Mouse (Mus musculus): ENCODE data around the gene Ctsa. TPM values are rescaled to one million over a fixed set of nuclear protein-coding genes. Genes with fewer than 3 reads are reported as not detected.
A peak's percentile ranks its signal among the peaks of the same experiment; 100 is the strongest.

Ctsa gene
- total and polyA plus RNA-seq, 2 experiments from 2014 or later = 134 to 263 TPM

DNA sequence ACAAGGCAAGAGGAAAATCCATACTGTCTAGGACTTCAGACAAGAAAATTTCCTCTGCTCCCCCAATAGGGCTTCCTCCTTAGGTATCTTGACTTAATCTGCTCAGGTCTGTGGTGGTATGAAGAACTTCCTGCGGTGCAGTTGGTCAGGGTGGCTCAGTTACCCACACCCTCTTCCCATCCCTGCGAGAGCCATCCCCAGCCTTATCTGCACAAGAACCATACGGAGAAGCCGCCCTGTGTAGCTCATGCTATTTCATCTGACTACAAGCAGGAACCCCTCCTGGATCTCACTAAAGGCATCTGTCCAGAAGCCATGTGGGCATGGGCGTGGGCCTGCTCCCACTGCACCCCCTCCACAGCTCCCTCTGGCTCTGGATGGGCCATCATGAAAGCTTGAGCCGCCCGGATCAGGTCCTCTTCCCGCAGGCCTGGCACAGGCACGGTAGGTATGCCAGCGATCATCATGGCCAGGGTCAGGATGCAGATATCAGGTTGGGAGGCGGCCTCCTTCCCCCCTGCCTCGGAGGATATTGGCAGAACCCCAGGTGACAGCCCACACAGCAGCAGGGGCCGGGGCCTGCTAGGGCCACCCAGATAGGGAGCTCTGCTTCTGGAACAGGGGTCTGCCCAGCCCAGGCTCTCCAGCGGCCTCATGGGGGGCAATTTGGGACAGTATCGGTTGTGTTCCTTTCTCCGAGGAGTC, 5.4 kb upstream of the Ctsa start:
- no peak overlapping the region for H3K4me3 ChIP-seq (ENCODE audit: low read depth, low read length)
- H3K9me3 ChIP-seq (replicated peaks; ENCODE audit: control insufficient read depth, low read length) = no peaks in the 10 kb centered on the region
- ATAC-seq (ENCODE audit: insufficient read depth, low read depth) (no peak), DNase-seq (ENCODE audit: low spot score) (no peak)
- H3K9ac ChIP-seq (replicated peaks; ENCODE audit: low read depth, low read length) = no peak overlapping the region
- H3K27me3 ChIP-seq (ENCODE audit: control insufficient read depth, insufficient read depth, low read length) = no peaks in the 10 kb centered on the region
- no peak for TF ChIP-seq EP300 (IDR thresholded peaks at IDR 0.05; ENCODE audit: low read depth)
- TF ChIP-seq CTCF (IDR thresholded peaks at IDR 0.05; ENCODE audit: low read depth) = no peak
- H3K36me3 ChIP-seq (replicated peaks; ENCODE audit: control insufficient read depth, insufficient read depth, low read length) = peaks cover 42% of the 10 kb centered on the region
- H3K27ac ChIP-seq (ENCODE audit: low read depth) = no peak overlapping the region
- WGBS = 73% methylated on average over 16 of the region's 16 CpGs
- no peak overlapping the region for H3K4me2 ChIP-seq (ENCODE audit: low read depth, low read length)
- no peaks in the 10 kb centered on the region for H3K4me1 ChIP-seq (ENCODE audit: control insufficient read depth, insufficient read depth)

DNA sequence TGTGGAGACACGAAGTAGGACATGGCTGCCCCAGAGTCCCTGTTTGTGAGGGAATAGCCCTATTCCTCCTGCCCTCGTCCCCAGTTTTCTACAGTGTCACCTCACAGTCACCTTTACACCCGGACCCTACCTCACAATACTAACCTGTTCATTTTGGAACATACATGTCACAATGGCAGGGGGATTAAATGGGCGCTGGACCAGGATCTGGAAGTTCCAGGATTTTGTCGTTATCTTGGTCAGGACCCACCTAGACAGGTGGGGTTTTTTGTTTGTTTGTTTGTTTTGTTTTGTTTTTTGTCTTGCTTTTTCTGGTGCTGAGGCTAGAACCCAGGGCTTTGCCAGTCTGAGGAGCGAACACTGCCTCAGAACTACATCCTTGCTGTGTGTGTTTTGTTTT, 4.2 kb upstream of the Ctsa start, which contains the start of gene Spata25:
Gene Spata25, minus strand, starts transcription at position 101 of the 400 bp plus-strand sequence.
- DNase-seq (ENCODE audit: low spot score) (no peak), ATAC-seq (ENCODE audit: insufficient read depth, low read depth) (no peak)
- Histone ChIP-seq H3K27me3 (ENCODE audit: control insufficient read depth, insufficient read depth, low read length) (no peaks in the 10 kb centered on the region), H3K9me3 (replicated peaks; ENCODE audit: control insufficient read depth, low read length) (no peaks in the 10 kb centered on the region), H3K9ac (replicated peaks; ENCODE audit: low read depth, low read length) (no peak within 1 kb of the TSS), H3K27ac (ENCODE audit: low read depth) (no peak within 1 kb of the TSS), H3K4me2 (ENCODE audit: low read depth, low read length) (no peak within 1 kb of the TSS), H3K4me3 (ENCODE audit: low read depth, low read length) (no peak within 1 kb of the TSS), H3K4me1 (ENCODE audit: control insufficient read depth, insufficient read depth) (no peaks in the 10 kb centered on the region), H3K36me3 (replicated peaks; ENCODE audit: control insufficient read depth, insufficient read depth, low read length) (peaks cover 42% of the 10 kb centered on the region)
- TF ChIP-seq CTCF (IDR thresholded peaks at IDR 0.05; ENCODE audit: low read depth) (no peak), EP300 (IDR thresholded peaks at IDR 0.05; ENCODE audit: low read depth) (no peak)
- WGBS = 87% methylated on average over 6 of the region's 6 CpGs

- no peak overlapping the region for H3K4me3 ChIP-seq (ENCODE audit: low read depth, low read length)
- peaks cover 42% of the 10 kb centered on the region for H3K36me3 ChIP-seq (replicated peaks; ENCODE audit: control insufficient read depth, insufficient read depth, low read length)
- no peak for ATAC-seq (ENCODE audit: insufficient read depth, low read depth)
- H3K4me1 ChIP-seq (ENCODE audit: control insufficient read depth, insufficient read depth) = peaks cover 1% of the 10 kb centered on the region; the same call in 1 of the 2 replicates
- no peak overlapping the region for H3K4me2 ChIP-seq (ENCODE audit: low read depth, low read length)
- no peak overlapping the region for H3K27ac ChIP-seq (ENCODE audit: low read depth)
- no peaks in the 10 kb centered on the region for H3K27me3 ChIP-seq (ENCODE audit: control insufficient read depth, insufficient read depth, low read length)
- no peak for TF ChIP-seq CTCF (IDR thresholded peaks at IDR 0.05; ENCODE audit: low read depth)
- TF ChIP-seq EP300 (IDR thresholded peaks at IDR 0.05; ENCODE audit: low read depth) = no peak
- WGBS = 90% methylated on average over 1 of the region's 1 CpGs
- no peak for DNase-seq (ENCODE audit: low spot score)
- H3K9ac ChIP-seq (replicated peaks; ENCODE audit: low read depth, low read length) = no peak overlapping the region
- no peaks in the 10 kb centered on the region for H3K9me3 ChIP-seq (replicated peaks; ENCODE audit: control insufficient read depth, low read length)
Observed at GRCm38 (mm10) chr2:164829090-164829489, 3.6 kb upstream of the Ctsa start.

DNA sequence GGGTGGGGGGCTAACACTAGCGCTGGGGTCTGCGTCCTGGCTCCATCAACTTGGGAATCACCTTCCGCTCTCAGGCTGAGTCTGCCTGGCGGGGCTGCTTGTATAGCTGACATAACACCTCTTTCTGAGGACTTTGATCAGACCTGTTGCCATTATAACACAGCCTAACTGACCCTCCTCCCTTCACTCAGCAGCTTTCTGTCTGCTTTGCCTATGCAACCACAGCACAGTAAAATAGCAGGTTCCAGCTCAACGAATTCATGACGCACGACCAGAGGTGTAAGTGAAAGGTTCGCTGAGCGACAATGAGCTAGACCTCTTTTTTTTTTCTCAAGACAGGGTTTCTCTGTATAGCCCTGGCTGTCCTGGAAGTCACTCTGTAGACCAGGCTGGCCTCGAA, 1.6 kb upstream of the Ctsa start:
- no peak for ATAC-seq (ENCODE audit: insufficient read depth, low read depth)
- Histone ChIP-seq H3K4me3 (ENCODE audit: low read depth, low read length) (no peak overlapping the region), H3K9ac (replicated peaks; ENCODE audit: low read depth, low read length) (no peak overlapping the region), H3K4me1 (ENCODE audit: control insufficient read depth, insufficient read depth) (peaks cover 9% of the 10 kb centered on the region), H3K9me3 (replicated peaks; ENCODE audit: control insufficient read depth, low read length) (no peaks in the 10 kb centered on the region), H3K27me3 (ENCODE audit: control insufficient read depth, insufficient read depth, low read length) (no peaks in the 10 kb centered on the region), H3K36me3 (replicated peaks; ENCODE audit: control insufficient read depth, insufficient read depth, low read length) (peaks cover 35% of the 10 kb centered on the region), H3K4me2 (ENCODE audit: low read depth, low read length) (no peak overlapping the region), H3K27ac (ENCODE audit: low read depth) (no peak overlapping the region)
- WGBS = 81% methylated on average over 10 of the region's 10 CpGs
- DNase-seq (ENCODE audit: low spot score) = no peak
- TF ChIP-seq CTCF (IDR thresholded peaks at IDR 0.05; ENCODE audit: low read depth) = no peak
- TF ChIP-seq EP300 (IDR thresholded peaks at IDR 0.05; ENCODE audit: low read depth) = no peak

GRCm38 (mm10) chr2:164832032-164832747, 483 bp upstream of the Ctsa start:
- H3K4me3 ChIP-seq (ENCODE audit: low read depth, low read length) = peak overlapping the region; percentile 76

More at GRCm38 (mm10) chr2:164832032-164832747, 483 bp upstream of the Ctsa start:
- Histone ChIP-seq H3K27ac (ENCODE audit: low read depth) (peak overlapping the region; percentile 90), H3K4me2 (ENCODE audit: low read depth, low read length) (peak overlapping the region; percentile 76), H3K36me3 (replicated peaks; ENCODE audit: control insufficient read depth, insufficient read depth, low read length) (peaks cover 35% of the 10 kb centered on the region), H3K9ac (replicated peaks; ENCODE audit: low read depth, low read length) (peak overlapping the region; percentile 59; the same call in 1 of the 2 replicates), H3K4me1 (ENCODE audit: control insufficient read depth, insufficient read depth) (peaks cover 9% of the 10 kb centered on the region), H3K27me3 (ENCODE audit: control insufficient read depth, insufficient read depth, low read length) (no peaks in the 10 kb centered on the region), H3K9me3 (replicated peaks; ENCODE audit: control insufficient read depth, low read length) (no peaks in the 10 kb centered on the region)
- DNase-seq (ENCODE audit: low spot score) (no peak), ATAC-seq (ENCODE audit: insufficient read depth, low read depth) (no peak)
- 54% methylated on average over 16 of the region's 16 CpGs for WGBS
- TF ChIP-seq EP300 (IDR thresholded peaks at IDR 0.05; ENCODE audit: low read depth) = no peak
- no peak for TF ChIP-seq CTCF (IDR thresholded peaks at IDR 0.05; ENCODE audit: low read depth)

Data from heart, postnatal 0 days (tissue).